Mouse (Mus musculus): ENCODE data around the gene Asl.

The Asl gene

DNA sequence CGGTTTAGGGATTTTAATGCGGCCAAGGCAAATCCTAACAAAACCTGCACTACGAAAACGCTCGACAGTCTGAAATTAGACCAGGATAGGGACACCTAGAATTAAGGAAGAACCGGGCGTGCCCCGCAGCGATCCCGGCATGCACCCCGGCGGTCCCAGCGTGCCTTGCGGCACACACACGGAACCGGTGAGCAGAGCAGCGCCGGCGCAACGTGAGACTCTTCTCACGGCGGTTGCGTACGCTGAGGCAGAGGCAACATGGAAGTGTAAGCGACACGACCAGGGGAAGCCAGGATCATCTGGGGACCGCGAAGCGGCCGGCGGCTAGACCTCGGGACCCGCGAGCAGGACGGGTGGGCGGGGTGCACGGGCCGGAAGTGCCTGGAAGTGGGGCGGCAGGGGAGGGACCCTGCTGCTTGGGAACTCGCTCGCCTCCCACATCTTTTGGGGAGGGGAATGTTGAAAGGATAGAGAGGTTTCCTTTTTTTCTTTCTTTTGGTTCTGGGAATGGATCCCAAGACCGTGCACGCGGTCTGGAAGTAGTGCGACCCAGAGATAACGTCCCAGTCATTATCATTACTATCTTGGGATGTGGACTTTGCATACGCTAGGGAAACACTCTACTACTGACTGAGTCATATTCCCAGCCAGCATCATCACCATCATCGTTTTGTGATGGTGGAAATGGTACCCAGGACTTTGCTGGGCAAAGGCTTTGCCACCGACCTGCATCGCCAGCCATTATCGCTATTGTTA is at the start of gene Asl, which contains the start of gene Crcp:
Gene Asl, minus strand, starts transcription at position 106 of the 756 bp plus-strand sequence.
Gene Crcp, plus strand, starts transcription at position 149 of the 756 bp plus-strand sequence.
- DNase-seq (ENCODE audit: low spot score) = peak; percentile 85

DNA sequence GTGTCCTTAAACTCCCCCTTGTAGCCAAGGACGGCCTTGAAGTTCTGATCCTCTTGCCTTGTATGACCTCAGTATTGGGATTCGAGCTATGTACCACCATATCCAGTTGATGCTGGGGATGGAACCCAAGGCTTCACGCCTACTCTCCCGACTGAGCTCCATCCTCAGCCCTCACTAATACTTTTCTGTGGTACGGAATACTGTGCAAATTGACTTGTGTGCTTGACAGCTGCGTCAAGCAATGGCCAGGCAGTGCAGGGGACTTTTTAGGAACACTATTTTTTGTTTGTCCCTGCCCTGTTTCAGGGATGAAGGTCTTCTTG is 49.7 kb upstream of the Asl start:
- DNase-seq (ENCODE audit: low spot score) = no peak

GRCm38 (mm10) chr5:130078096-130078833 is 49.2 kb upstream of the Asl start:
- no peak for DNase-seq (ENCODE audit: low spot score)

DNA sequence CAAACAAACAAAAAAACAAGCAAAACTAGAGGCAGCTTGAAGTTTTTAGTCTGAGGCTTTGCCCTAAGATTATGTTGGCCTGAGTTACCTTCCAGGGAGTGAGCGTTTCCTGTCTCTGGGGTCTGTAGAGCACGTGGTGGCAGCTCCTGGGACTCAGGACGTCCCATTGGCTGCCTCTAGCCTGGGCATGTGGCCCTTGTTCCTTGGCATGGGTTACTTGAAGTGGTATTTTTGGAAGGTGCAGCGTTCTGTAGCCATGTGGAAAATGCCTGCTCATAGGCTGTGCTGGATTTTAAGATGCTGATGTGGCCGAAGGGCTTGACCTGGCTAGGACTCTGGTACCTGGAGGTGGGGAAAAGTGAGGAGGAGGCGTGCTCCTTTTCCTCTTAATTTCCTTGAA is 47.3 kb upstream of the Asl start:
- no peak for DNase-seq (ENCODE audit: low spot score)

DNA sequence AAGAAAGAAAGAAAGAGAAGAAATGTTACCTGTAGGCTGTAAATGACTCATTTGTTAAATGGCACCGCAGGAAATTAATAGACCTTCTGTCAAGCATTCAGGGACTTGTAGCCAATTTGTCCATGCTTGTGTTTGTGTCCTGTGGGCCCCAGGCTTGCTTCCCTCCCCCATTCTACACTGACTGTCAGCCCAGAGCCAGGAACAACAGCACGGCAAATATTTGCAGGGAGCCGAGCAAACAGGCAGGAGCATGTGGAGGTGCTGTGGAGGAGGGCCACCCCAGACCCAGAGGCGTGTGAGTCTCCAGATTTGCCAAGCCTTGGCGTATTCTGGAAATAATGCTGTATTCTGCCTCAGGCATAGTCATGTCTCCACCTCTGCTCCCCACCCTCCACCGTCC is 45.4 kb upstream of the Asl start:
- no peak for DNase-seq (ENCODE audit: low spot score)

DNA sequence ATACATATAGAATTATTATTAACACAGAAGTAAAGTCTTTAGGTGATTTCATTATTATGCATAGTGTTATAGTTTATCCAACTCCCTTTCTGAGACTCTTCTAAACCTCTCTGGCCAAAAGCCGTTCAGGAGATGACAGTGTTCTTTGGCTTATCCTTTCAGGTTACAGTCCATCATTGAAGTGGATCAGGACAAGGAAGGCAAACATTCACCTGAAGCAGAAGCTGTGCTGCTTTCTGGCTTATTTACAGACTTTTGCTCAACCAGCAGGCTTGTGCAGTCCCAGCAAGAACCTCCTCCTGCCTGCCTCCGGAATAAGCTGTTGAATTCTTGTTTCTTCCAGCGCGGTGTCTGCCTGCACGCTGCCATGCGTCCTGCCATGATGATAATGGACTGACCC is 44.0 kb upstream of the Asl start, which contains the start of gene Tpst1:
Gene Tpst1, plus strand, starts transcription at position 301 of the 400 bp plus-strand sequence.
- DNase-seq (ENCODE audit: low spot score) = no peak

GRCm38 (mm10) chr5:130067841-130068264 is 38.8 kb upstream of the Asl start:
- DNase-seq (ENCODE audit: low spot score) = no peak

- DNase-seq (ENCODE audit: low spot score) = no peak
Measured at GRCm38 (mm10) chr5:130065579-130065978, 36.5 kb upstream of the Asl start.

- DNase-seq (ENCODE audit: low spot score) = no peak
Measured at GRCm38 (mm10) chr5:130063760-130064159, 34.7 kb upstream of the Asl start.

DNA sequence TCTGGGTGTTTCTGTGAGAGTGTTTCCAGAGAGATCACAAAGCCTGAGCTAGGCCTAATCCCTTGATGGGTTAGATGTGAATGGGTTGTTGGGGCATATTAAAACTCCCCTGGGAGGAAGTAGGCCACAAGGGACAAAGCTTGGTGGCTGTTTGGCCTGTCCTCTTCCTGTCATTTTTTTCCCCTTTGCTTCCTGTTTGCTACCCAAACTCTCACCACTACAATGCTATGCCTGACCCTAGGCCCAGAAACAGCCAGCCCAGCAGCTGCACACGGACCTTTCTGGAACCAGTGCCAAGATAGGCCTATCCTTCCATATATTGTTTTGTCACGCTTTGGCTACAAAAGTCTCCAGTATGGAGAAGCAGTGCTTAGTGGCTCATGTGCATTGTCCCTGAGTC is 33.0 kb upstream of the Asl start:
- DNase-seq (ENCODE audit: low spot score) = no peak

- no peak for DNase-seq (ENCODE audit: low spot score)
Measured at GRCm38 (mm10) chr5:130060329-130060665, 31.2 kb upstream of the Asl start.

DNA sequence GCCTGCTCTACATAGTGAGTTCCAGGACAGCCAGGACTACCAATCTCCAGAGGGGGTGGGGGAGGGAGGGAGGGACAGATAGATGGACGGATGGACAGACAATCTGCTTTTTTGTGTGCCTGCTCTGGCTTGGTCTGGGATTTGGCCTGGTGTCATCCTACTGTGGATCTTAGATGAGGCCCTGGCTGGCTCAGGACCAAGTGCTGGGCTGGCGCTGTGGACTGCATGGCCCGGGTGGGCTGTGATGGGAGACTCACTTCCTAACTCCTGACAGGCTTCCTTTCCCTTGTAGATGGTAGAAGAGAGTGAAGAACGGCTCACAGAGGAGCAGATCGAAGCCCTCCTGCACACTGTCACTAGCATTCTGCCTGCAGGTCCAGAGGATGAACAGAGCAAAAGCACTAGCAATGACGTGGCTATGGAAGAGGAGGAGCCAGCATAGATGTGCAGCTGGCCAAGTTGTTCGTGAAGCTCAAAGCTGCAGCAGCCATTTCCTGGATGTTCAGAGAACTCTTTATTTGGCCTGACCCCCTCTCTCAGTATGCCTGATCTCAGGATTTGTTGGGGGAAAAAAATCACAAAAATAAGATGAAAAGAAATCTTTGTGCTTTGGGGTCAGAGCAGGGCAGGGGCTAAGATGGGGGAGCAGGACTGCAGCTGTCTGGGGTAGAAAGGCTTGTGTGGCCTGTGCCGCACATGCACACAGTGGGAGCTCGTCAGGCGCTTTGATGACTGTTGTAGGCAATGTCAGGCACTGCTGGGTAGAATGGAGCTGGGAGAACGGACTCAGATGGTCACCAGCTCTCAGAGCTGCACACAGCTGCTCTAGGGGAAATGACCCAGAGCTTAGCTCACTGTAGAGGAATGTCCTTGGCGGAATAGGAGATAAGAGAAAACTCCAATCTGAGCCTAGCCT is 30.6 kb upstream of the Asl start:
- no peak for DNase-seq (ENCODE audit: low spot score)

GRCm38 (mm10) chr5:130056303-130056702 is 27.3 kb upstream of the Asl start:
- no peak for DNase-seq (ENCODE audit: low spot score)

GRCm38 (mm10) chr5:130055688-130056087 is 26.6 kb upstream of the Asl start:
- DNase-seq (ENCODE audit: low spot score) = no peak

- DNase-seq (ENCODE audit: low spot score) = no peak
Measured at GRCm38 (mm10) chr5:130052955-130053354, 23.9 kb upstream of the Asl start.

DNA sequence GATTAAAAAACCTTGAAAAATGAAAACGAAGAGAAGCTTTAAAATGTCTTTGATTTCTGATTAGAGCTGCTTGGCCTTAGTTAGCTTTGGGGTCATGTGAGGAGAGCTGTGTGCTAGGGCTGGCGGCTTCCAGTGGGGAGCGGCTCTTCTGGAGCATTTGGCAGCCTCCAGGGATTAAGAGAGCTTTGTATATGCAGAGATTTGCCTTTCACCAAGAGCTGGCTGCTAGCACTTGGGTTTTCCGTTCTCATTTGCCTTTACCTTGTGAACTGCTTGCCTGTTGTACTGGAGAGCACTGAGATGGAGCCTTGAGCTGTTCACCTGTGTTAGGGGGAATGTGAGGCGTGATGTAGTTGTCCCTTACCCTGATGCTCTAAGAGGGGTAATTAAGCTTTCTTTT is 23.5 kb upstream of the Asl start:
- no peak for DNase-seq (ENCODE audit: low spot score)

GRCm38 (mm10) chr5:130051073-130051860 is 22.2 kb upstream of the Asl start:
- no peak for DNase-seq (ENCODE audit: low spot score)

DNA sequence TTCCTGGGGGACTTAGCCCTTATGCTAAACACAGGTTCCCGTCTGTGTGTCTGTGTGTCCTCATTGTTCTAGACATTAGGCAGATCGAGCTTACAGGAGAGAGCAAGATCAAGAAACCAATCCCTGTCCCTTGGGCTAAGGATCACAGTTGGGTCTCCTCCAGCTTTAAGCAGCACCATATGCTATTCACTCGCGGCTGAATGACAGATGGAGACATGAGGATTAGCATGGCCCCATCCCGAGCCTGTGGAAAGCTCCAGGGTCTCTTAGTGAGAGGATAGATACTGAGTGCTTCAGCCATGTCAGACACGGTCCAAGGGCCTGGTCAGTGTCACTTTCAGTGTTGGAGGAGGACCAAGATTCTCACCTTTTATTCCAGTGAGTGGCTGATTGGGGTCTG is 21.4 kb upstream of the Asl start:
- no peak for DNase-seq (ENCODE audit: low spot score)

- no peak for DNase-seq (ENCODE audit: low spot score)
Measured at GRCm38 (mm10) chr5:130048786-130049520, 19.9 kb upstream of the Asl start.

DNA sequence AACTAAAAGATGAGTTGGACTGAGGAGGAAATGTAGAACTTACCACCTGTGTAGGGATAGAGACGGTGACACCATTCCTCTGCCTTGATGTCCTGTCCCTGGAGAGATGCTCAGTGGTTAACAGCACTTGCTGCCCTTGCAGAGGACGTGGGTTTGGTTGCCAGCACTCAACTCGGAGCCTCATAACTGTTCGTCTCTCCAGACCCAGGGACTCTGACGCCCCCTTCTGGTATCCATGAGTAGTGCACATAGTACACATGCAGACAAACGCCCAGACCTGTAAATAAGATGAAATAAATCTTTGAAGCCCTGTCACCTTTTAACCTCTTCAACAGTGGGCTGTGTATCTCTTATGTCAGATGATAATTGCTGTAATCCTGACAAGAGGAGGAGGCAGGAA is 18.0 kb upstream of the Asl start:
- no peak for DNase-seq (ENCODE audit: low spot score)

DNA sequence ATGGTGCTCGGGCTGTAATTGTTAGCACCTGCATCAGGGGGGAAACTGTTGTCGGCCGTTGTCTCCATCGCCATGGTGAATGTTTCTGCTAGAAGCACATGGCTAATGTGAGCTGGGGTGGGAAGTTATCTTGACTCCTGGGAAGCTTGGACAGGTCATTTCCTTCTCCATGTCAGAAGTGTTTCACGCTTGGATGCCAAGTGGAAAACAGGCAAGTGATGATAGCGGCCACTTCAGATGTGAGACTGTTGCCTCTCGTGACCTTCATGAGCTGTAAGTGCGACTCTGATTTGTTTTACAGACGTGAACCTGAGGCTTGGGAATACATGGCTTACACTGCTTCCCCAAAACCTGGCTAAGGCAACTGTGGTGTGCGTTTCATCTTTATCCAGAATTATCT is 17.5 kb upstream of the Asl start:
- DNase-seq (ENCODE audit: low spot score) = no peak

Measured in layer of hippocampus, adult 11-12 months (tissue).